Mouse (Mus musculus) frontal cortex, postnatal 14 days (tissue): Measurements from ENCODE around the gene Eya2.

Source experiments
- DNase-seq, 2 experiments: peaks; one replicate each; pipeline ENCODE4 v3.0.0; 2022; ENCODE audit warnings: low spot score in 2 of 2

The Eya2 gene

GRCm38 (mm10) chr2:165595676-165596070 lies 841 bp downstream of the Eya2 start:
- no peak for DNase-seq

- no peak for DNase-seq
These were observed 1.3 kb downstream of the Eya2 start for GRCm38 (mm10) chr2:165596141-165596540.

- no peak for DNase-seq
These were observed 2.7 kb downstream of the Eya2 start for GRCm38 (mm10) chr2:165597536-165597935.

- DNase-seq: no peak
These were observed 3.3 kb downstream of the Eya2 start for GRCm38 (mm10) chr2:165598139-165598538.

DNA sequence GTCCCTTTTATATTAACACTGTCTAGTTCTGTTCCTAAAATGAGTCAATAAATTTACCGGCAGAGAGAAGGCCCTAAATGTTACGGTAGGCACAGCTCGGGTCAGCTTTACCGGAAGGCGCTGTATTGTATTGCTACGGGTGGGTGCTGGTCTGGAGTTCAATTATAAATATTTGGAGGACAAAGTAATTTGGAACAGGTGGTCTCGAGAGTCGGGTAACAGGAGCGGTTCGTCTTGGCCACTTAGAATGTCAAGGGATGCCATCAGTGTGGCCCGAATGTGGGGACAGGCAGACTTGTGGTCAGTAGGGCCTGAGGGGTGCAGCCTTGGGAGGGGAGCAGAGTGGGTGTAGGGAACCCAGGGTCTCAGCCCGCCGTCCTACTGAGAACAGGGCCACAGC lies 4.7 kb downstream of the Eya2 start:
- DNase-seq: no peak

DNA sequence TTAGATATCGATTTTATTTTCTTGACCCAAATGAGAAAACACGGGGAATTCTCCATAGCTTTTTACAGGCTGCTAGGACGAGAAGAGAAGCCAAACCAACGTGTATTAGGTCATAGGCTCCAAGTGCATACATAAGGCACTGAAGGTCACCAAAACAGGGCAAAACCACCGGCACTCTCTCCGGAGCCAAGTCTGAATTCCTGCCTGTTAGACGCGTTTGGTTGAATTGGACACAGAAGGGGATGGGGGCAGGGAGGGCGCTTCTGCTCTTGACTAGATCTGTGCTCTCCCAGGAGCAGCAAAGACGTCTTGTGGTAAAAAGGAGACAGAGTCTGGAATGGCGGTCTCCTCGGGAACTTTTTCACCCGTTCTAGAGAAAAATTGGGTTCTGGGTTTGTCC lies 6.1 kb downstream of the Eya2 start:
- DNase-seq: no peak

DNA sequence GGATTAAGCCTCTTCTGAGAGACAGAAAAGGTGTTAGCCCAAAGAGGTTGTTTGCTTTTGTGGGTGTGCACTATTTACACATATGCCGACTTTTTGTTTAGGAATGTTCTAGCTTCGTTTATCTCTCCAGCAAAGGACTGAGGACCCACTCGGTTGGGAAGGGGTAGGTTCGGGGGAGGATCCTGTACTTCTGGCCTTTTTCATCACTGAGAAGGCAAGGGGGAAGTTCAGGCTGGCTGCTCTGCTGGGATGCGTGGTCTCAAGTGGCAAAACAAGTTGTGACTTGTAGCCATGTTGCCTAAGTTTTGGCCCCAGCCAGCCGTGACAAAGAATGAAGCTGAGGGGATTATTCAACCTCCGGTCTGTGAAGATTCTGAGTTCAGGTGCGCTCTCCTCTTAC lies 6.8 kb downstream of the Eya2 start:
- no peak for DNase-seq

DNA sequence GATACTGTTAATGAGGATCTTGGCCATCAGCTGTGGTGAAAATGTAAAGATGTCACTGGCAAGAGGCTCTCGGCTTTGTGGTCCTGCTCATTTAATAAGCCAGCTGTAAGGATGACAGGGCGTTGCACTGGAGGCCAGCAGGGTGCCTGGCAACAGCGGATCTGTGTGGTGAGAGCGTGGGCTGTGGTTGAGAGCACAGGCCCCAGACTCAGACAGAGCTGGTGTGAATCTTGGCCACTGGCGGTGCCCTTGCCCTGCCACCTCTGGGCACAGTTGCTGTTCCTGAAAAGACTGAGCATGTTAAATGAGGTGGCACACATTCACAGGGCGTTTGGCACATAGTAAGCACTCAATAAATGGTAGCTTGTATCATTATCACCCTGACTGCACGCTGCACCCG lies 8.9 kb downstream of the Eya2 start:
- no peak for DNase-seq

DNA sequence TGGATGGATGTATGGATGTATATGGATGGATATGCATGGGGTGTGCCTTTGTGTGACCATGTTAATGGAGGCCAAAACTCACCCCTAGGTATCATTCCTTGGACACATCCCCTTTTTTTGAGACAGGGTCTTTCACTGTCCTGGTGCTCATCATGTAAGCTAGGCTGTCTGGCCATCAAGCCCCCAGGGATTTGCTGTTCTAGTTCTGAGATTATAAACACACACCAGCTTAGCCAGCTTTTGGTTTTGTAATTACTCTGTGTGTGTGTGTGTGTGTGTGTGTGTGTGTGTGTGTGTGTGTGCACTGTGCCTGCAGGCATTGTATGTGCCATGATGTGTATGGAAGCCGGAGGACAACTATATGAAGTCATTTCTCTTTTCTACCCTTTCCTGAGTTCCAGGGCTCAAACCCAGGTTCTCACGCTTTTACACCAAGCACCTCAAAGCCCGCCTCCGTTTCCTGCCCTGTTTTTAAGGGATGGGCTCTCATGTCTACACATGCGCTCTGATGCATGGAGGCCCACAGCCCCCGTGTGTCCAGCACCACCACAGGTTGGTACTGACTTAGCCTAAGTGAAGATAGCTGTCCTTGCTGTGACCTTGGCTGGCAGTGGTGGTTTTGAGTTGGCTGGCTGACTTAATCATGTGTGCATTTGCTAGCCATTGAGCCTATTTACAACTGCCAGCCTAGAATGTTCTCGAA lies 16.9 kb downstream of the Eya2 start:
- no peak for DNase-seq

GRCm38 (mm10) chr2:165613741-165614339 lies 19.0 kb downstream of the Eya2 start:
- DNase-seq: peak in 1 of 2 experiments; percentile 15

DNA sequence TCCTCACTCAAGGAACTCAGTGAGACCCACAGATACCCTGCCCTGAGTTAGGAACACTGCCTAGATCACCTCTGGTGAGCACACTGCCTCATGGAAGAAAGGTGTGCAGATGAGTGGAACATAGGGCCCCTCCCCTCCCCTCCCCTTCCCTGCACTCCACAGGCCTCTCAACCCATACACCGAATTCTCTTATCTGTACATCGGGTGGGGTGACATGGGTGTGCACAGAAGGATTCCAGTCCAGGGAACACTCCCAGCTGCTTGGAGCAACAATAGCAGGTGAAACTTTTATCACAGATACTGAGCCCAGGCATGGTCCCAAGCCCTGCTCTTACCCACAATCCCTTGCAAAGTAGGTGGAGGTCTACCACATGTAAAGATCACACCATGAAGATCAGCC lies 26.7 kb downstream of the Eya2 start:
- DNase-seq: no peak

DNA sequence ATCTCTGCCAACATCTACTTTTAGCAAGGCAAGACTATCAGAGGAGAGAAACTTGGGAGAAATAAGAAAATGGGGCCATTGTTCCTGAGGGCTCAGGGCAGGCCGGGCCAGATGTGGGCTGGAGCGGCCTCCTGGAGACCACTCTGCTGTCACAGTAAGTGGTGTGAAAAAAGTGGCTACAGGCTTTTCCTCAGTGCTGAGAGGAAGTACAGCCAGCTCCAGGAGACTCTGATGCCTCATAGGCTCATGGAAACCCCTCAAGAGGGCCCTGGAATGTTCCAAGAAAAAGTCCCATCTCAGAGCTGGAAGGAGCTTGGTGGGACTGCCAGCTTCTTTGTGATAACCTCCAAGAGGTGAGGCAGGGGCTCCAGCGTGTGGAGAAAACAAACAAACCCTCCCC lies 27.8 kb downstream of the Eya2 start:
- no peak for DNase-seq

GRCm38 (mm10) chr2:165626826-165627225 lies 32.0 kb downstream of the Eya2 start:
- DNase-seq: no peak

DNA sequence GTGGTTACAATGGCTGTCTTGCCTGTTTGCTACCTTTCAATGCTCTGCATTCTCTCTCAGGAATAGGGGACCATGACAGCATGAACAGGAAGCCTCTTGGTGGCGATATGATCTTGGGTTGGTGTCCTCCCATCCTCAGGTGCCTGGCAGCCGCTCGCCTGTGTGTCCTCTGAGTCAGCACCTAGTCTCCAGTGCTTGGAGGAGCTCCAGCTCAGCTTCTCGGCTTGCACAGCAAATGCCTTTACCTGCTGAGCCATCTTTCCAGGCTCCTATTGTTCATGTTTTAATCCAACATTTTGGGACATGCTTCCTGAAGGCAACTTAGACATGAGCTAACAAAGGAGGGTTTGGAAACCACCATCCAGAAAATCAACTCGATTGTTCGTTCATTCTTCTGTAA lies 33.1 kb downstream of the Eya2 start:
- DNase-seq: no peak

DNA sequence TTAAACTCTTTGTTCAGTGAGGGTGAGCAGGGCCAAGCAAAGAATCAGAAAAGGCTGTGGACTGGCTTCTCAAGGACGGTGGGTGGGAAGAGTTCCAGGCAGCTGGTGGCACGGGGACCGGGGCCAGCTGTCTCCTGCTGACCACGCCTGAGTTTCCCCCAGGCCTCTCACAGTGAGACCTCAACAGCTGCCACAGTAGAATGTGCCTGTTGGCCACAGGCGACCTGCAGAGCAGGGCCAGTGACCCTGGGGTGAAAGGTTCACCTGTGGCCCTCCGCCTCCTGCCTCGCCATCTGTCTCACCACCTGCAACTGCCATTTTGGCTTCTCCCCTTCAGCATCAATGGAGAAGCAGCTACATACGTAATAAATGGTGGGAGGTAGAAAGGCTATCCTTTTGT lies 35.1 kb downstream of the Eya2 start:
- no peak for DNase-seq

DNA sequence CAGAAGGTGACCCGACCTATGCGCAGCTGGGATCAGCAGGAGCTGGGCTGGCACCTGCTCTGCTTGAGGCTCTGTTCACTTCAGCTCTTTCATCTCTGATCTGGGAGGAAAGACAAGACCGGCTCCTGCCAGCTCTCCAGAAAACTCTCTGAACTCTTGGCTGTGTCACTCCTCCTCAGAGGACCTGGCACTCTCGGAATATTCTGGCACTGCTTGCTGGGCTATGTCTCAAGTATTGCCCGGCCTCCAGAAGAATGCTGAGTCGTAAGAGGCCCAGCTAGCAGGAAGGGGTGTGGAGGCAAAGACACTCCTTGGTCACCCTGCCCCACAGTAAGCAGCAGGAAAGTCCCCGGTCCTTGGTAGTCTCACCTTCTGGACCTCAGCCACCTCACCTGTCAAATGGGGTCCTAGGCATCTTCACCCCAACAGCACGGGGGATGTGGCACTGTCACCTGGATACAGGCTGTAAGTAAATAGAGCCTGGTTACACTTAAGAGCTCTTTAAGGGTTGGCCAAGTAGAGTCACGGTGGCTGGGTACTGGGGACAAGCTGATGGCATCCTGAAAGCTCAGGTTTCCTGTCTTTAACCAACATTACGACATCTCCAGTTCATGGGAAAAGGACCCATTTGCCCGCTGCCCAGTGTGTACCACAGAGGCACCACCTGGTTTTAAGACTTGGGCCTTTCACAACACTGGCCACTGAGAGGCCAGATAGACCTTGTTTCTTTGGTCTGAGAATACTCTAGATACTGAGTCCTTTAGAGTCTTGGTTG lies 38.4 kb downstream of the Eya2 start:
- no peak for DNase-seq

DNA sequence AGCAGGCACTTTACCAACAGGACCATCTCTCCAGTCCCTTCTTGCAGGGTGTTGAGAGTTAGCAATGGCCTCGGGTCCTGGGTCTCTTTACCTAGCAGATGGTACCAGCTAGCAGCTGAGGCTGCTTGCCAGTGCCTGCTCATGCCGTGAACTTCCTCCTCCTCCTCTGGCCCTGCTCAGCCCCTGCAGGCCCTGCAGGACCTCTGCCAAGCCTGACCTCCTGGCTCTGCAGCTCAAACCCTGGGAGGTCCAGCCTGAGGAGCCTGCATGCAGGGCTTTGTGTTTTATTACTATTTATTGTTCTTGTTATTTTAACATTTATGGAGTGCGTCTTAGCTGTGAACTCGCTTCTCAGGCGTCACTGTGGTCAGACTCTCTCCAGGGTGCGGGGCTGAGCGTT lies 39.6 kb downstream of the Eya2 start:
- DNase-seq: no peak

DNA sequence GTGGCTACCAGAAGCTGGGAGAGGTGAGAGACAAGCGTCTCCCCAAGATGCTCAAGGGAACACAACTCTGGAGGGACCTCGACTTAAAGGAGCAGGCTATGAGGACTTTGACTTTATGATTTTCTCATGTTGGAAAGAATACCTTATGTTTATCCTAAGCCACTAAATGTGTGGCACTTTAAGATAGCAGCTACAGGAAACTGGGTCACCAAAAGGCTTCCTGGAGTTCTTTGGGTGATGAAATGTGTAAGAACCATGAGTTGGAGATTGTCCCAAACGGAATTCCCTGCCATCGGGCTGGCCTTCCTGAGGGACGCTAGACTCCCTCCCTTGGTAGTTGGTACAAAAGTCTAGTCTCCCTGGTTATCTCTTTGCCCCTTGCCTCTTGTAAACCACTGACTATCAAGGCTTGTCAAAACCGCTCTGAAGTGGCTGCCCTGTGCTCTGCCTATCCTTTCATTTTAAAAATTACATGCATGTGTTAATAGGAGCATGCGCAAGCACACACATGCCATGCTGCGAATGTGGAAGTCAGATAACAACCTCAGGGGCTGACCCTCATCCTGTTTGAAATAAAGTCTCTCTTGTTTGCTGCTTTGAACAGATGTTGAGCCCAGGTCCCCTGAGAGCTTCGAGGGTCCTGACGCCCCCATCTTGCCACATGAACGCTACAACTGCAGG lies 44.4 kb downstream of the Eya2 start:
- no peak for DNase-seq

DNA sequence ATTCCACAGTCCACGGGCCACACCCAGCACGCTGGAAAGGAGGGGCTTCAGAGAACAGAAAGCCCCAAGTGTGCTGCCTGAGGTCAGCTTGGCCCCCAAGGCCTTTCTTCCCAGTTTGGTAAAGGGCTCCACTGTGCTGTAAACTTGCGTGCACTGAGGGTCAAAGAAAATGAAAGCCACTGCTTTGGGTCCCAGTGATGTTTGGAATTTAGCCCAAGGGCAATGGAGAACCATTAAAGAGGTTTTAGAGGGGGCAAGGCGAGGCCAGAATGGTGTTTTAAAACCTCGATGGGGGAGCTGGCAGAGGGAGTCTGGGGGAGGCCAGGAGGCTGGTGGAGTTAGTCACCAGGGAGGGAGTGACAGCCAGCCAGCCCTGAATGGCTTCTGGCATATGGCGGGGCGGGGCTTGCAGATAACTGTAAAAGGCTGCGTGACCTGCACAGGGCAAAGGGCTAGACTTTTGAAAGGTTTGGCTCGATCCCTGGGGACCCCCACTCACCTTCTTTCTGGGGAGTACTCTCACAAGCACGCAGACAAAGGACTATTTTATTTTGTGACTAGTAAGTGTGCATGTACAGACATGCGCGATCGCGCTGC lies 47.2 kb downstream of the Eya2 start:
- DNase-seq: no peak

DNA sequence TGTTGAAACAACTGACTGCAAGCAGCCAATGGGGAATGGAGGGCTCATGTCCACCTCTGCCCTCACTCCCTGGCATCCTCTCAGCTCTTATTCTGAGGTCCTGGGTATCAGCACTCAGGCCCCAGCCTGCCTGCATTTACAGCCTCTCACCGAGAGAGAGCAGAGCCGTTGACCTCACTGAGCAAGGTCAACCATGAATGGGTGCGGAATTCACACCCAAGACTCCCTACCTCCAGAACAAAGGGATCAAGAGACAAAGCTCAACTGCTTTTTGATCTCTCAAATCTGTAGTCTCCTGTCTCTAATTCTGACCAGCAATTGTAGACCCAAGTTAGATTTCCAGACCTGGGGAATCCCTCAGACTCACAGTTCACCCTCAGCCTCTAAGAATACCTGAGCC lies 48.8 kb downstream of the Eya2 start:
- DNase-seq: no peak

DNA sequence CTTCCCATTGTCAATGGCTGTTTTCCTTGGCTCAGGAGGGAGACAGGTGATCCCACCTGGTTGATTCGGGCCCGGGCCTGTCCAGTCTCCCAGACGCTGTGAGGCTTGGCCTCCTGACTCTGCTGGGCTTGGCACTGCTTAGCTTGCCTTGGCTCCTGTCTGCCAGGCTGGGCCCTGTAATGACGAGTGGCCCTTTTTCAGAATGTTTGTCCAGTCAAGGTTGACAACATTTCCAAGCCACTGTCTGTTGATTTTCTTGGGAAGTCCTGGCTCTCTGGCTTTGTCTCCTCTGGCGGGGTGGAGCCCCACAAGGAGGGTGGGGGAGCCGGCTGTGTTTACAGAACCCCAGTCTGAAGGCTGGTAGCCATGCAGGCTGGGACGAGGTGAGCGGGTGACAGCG lies 49.2 kb downstream of the Eya2 start:
- DNase-seq: no peak

DNA sequence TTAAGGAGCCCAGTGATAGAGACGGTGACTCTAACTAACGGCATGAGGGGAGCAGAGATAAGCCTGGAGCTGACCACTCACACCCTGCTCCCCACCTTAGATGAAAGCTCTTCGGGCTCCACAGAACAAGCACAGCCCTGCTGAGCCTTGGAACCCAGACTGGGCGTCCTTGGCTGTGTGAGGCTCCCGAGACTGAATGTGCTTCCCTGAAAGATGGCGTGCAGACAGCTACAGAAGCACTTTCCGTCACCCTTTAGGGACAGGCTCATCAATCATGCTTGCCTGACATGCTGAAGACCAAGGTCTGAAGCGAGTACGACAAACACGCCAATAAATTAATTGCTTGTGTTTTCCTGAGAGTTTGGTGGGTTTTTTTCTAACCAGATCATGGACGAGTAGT lies 56.2 kb downstream of the Eya2 start:
- no peak for DNase-seq
